ENCODE assay signal across 27 mouse cellular contexts in the genomic region with DNA sequence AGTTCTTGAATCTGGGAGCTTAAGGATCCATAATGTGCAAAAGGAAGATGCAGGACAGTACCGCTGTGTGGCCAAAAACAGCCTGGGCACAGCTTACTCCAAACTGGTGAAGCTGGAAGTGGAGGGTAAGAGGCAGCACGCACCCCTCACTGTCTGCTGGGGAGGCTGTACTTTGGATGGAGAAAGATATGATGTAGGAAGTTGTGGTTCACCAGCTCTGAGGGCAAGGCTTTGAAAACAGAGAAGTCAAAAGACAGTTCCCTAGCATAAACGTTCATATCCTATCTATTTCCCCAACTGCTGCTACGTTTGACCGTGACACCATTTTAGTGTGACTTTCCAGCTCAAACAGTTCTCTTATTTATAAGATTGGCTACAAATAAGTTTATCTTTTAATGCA. TPM values are rescaled to one million over a fixed set of nuclear protein-coding genes. Genes with fewer than 3 reads are reported as not detected.
A peak's percentile ranks its signal among the peaks of the same experiment; 100 is the strongest.
DNase-seq lines count a peak whose midpoint lies in the region; ATAC-seq and TF ChIP-seq lines count a peak whose summit lies in the region.
"Had no signal": no experiment of that assay in that cellular context is flagged by ENCODE, and none has a peak within 500 bp of the region (broad histone marks: within the 10 kb centered on the region; RNA-seq: fewer than 3 reads in every experiment).

No protein-coding gene starts in this region.

- WGBS in heart, adult 2 months, result 72% methylated on average over 5 of the region's 5 CpGs

- peaks cover 2% of the 10 kb centered on the region; the same call in 1 of the 2 replicates for H3K27me3 ChIP-seq in heart, adult 2 months (ENCODE audit: control insufficient read depth, insufficient read depth, low read length)
- H3K27me3 ChIP-seq: heart, embryonic 15.5 days; hindbrain, embryonic 15.5 days; lung, embryonic 15.5 days; stomach, embryonic 15.5 days had no signal

- H3K27ac ChIP-seq in heart, adult 2 months, result no peak overlapping the region
- H3K27ac ChIP-seq: embryonic facial prominence, embryonic 10.5 days; forebrain, embryonic 10.5 days; heart, embryonic 15.5 days; hindbrain, embryonic 15.5 days; layer of hippocampus, adult 2 months; liver, embryonic 14.5 days; lung, embryonic 15.5 days; midbrain, embryonic 12.5 days; stomach, embryonic 15.5 days had no signal

- intact Hi-C loops in heart, adult 2 months (cut with DNase I), result no loop called here

- H3K4me1 ChIP-seq in heart, adult 2 months (ENCODE audit: control insufficient read depth, insufficient read depth, low read length), result peaks cover 1% of the 10 kb centered on the region
- H3K4me1 ChIP-seq: embryonic facial prominence, embryonic 10.5 days; forebrain, embryonic 10.5 days; hindbrain, embryonic 15.5 days; midbrain, embryonic 12.5 days had no signal

- peak; percentile 9 for DNase-seq in thymus, postnatal 4 days
- no peak for DNase-seq in thymus, adult 18-20 months
- no peak for DNase-seq in layer of hippocampus, adult 9-11 months
- DNase-seq in heart, adult 2 months, result no peak
- DNase-seq in cerebellum, postnatal 14 days, result no peak
- DNase-seq: adrenal gland, postnatal 25 days; cerebellum, adult 9-10 months; gastrocnemius, postnatal 10 days; heart, postnatal 36 days; kidney, adult 8-10 months; kidney, postnatal 25 days; layer of hippocampus, postnatal 36 days; lung, postnatal 4 days; right cerebral cortex, postnatal 25 days had no signal

- TF ChIP-seq CTCF in heart, adult 2 months (IDR thresholded peaks at IDR 0.05), result no peak

- H3K9ac ChIP-seq in heart, adult 2 months (ENCODE audit: low read depth, low read length), result no peak overlapping the region
- H3K9ac ChIP-seq: heart, embryonic 15.5 days; hindbrain, embryonic 15.5 days; liver, embryonic 14.5 days; lung, embryonic 15.5 days; midbrain, embryonic 12.5 days; stomach, embryonic 15.5 days had no signal

- peak; percentile 97 for ATAC-seq in granulocyte monocyte progenitor cell, adult 5-6 weeks (replicated peaks; ENCODE audit: poor library complexity, severe bottlenecking)
- ATAC-seq in megakaryocyte-erythroid progenitor cell, adult 5-6 weeks (replicated peaks; ENCODE audit: low FRiP score, low TSS enrichment, poor library complexity, severe bottlenecking), result peak; percentile 59; the same call in 1 of the 2 replicates
- ATAC-seq: forebrain, embryonic 16.5 days had no signal

- no peak overlapping the region for H3K4me3 ChIP-seq in heart, adult 2 months
- H3K4me3 ChIP-seq: embryonic facial prominence, embryonic 10.5 days; forebrain, embryonic 10.5 days; heart, embryonic 15.5 days; hindbrain, embryonic 15.5 days; layer of hippocampus, adult 2 months; lung, embryonic 15.5 days; midbrain, embryonic 12.5 days; stomach, embryonic 15.5 days had no signal

- no peaks in the 10 kb centered on the region for H3K36me3 ChIP-seq in heart, adult 2 months (ENCODE audit: control insufficient read depth, insufficient read depth, low read length)
- H3K36me3 ChIP-seq: embryonic facial prominence, embryonic 10.5 days; forebrain, embryonic 10.5 days; heart, embryonic 15.5 days; hindbrain, embryonic 15.5 days; lung, embryonic 15.5 days; midbrain, embryonic 12.5 days; stomach, embryonic 15.5 days had no signal

- H3K79me2 ChIP-seq in heart, adult 2 months (replicated peaks; ENCODE audit: control insufficient read depth, insufficient read depth, low read length), result no peaks in the 10 kb centered on the region

- TF ChIP-seq EP300 in heart, adult 2 months (IDR thresholded peaks at IDR 0.05; ENCODE audit: insufficient read depth, low read depth, low read length), result no peak

- TF ChIP-seq POLR2A in heart, adult 2 months (IDR thresholded peaks at IDR 0.05; ENCODE audit: insufficient read depth, low read depth, low read length), result no peak

RNA-seq across cellular contexts. Expression of a gene that starts 18.1 kb away (rescaled TPM):
- total RNA-seq in granulocyte monocyte progenitor cell, adult 5-6 weeks (2014; fragmentation: Nextera tagmentation), result not detected in 2 replicates
- total RNA-seq in granulocyte monocyte progenitor cell, adult 5-6 weeks (2017), result not detected in 2 replicates
- total RNA-seq in megakaryocyte-erythroid progenitor cell, adult 5-6 weeks (2014; fragmentation: Nextera tagmentation), result not detected in 2 replicates
- total RNA-seq in megakaryocyte-erythroid progenitor cell, adult 5-6 weeks (2017), result not detected in 2 replicates
- under 1 TPM; 0.59 to 0.81 TPM for total RNA-seq in heart, adult 2 months (2021)
- polyA plus RNA-seq in heart, adult 2 months (2012; rRNA removed), result 0.14 and 0.20 TPM in 2 replicates
- polyA plus RNA-seq: forebrain, embryonic 16.5 days; heart, embryonic 15.5 days; liver, embryonic 14.5 days; midbrain, embryonic 12.5 days; spleen, adult 2 months had no signal
